Mouse (Mus musculus) liver, adult 2 months (tissue): ENCODE measurements around the gene Cda. TPM values are rescaled to one million over a fixed set of nuclear protein-coding genes. Genes with fewer than 3 reads are reported as not detected.

Source experiments
- DNase-seq: peaks from one replicate; pipeline ENCODE4 v3.0.0-alpha.2; 2011; ENCODE audit warnings: low read depth, low spot score; ENCODE audit errors: extremely low read depth
- H3K27ac ChIP-seq: fragments of 200-500 bp; replicated peaks from 2 replicates; pipeline ENCODE4 v1.5.1; 2012; ENCODE audit warnings: low read depth, mild to moderate bottlenecking, control low read depth, inconsistent platforms, low read length; ENCODE audit not compliant: insufficient read depth
- H3K27me3 ChIP-seq: fragments of 200-500 bp; 2 replicates; pipeline ENCODE4 v1.6.1; 2012; ENCODE audit warnings: mild to moderate bottlenecking, moderate library complexity, low read length, inconsistent platforms; ENCODE audit not compliant: control insufficient read depth, insufficient read depth
- H3K36me3 ChIP-seq: fragments of 200-500 bp; 2 replicates; pipeline ENCODE4 v1.6.1; 2012; ENCODE audit warnings: low read length, inconsistent platforms; ENCODE audit not compliant: control insufficient read depth, insufficient read depth
- H3K4me1 ChIP-seq: fragments of 200-500 bp; 2 replicates; pipeline ENCODE4 v1.6.1; 2011; ENCODE audit warnings: low read length; ENCODE audit not compliant: control insufficient read depth, insufficient read depth
- H3K4me3 ChIP-seq: fragments of 200-500 bp; 2 replicates; pipeline ENCODE4 v1.5.1; 2011; ENCODE audit warnings: low read depth, mild to moderate bottlenecking, control low read depth, low read length, moderate library complexity; ENCODE audit not compliant: insufficient read depth
- H3K79me2 ChIP-seq: fragments of 200-500 bp; 2 replicates; pipeline ENCODE4 v1.6.1; 2012; ENCODE audit warnings: inconsistent platforms, mild to moderate bottlenecking, low read length, moderate library complexity; ENCODE audit not compliant: control insufficient read depth, insufficient read depth
- H3K9ac ChIP-seq: fragments of 200-500 bp; 2 replicates; pipeline ENCODE4 v1.6.1; 2012; ENCODE audit warnings: low read depth, mild to moderate bottlenecking, control low read depth, inconsistent platforms, low read length
- CTCF ChIP-seq: fragments of 200-500 bp; IDR thresholded peaks from 2 replicates; pipeline ENCODE4 v1.5.1; 2011; ENCODE audit warnings: low read depth, low read length, control low read depth
- POLR2A ChIP-seq: fragments of 200-500 bp; IDR thresholded peaks from 2 replicates; pipeline ENCODE4 v1.6.1; 2011; ENCODE audit warnings: low read length, control low read depth; ENCODE audit not compliant: insufficient read depth; ENCODE audit errors: extremely low read depth
- WGBS: fragments of 180-500 bp; shearing (Covaris S2); methylation state at CpG from one replicate; pipeline ENCODE4 v1.1.7; 2018; 5-methylcytosine and 5-hydroxymethylcytosine counted together
- polyA plus RNA-seq: library from polyadenylated mRNA; depleted of rRNA; stranded (reverse); fragments of >200 nt; gene quantifications from 2 replicates; pipeline ENCODE4 v1.2.3, GENCODE M21; 2012
- total RNA-seq: library from RNA; depleted of rRNA; stranded (reverse); fragments of >200 nt; gene quantifications from 2 replicates; pipeline ENCODE4 v1.2.3, GENCODE M21; 2014

Cda gene
- total and polyA plus RNA-seq, 2 experiments: 4.5 to 34.1 TPM

GRCm38 (mm10) chr4:138356141-138356540 is 11.7 kb downstream of the Cda start:
- TF ChIP-seq CTCF (no peak), POLR2A (no peak)
- 81% methylated on average over 8 of the region's 8 CpGs for WGBS

GRCm38 (mm10) chr4:138355496-138355895 is 12.3 kb downstream of the Cda start:
- H3K4me3 ChIP-seq: no peak overlapping the region
- 49% methylated on average over 2 of the region's 2 CpGs for WGBS
- no peaks in the 10 kb centered on the region for H3K27me3 ChIP-seq
- no peaks in the 10 kb centered on the region for H3K36me3 ChIP-seq
- TF ChIP-seq CTCF (no peak), POLR2A (no peak)
- H3K4me1 ChIP-seq: peaks cover 2% of the 10 kb centered on the region; the same call in 1 of the 2 replicates
- H3K9ac ChIP-seq: no peak overlapping the region
- no peak overlapping the region for H3K27ac ChIP-seq
- peaks cover 4% of the 10 kb centered on the region; the same call in 1 of the 2 replicates for H3K79me2 ChIP-seq
- no peak for DNase-seq

More at GRCm38 (mm10) chr4:138356141-138356540, 11.7 kb downstream of the Cda start:
- H3K4me3 ChIP-seq: no peak overlapping the region
- H3K79me2 ChIP-seq: peaks cover 4% of the 10 kb centered on the region; the same call in 1 of the 2 replicates
- no peak for DNase-seq
- H3K9ac ChIP-seq: no peak overlapping the region
- no peaks in the 10 kb centered on the region for H3K27me3 ChIP-seq
- no peak overlapping the region for H3K27ac ChIP-seq
- peaks cover 2% of the 10 kb centered on the region; the same call in 1 of the 2 replicates for H3K4me1 ChIP-seq
- no peaks in the 10 kb centered on the region for H3K36me3 ChIP-seq

- Histone ChIP-seq H3K4me1 (peaks cover 6% of the 10 kb centered on the region; the same call in 1 of the 2 replicates), H3K27me3 (no peaks in the 10 kb centered on the region), H3K9ac (no peak overlapping the region), H3K4me3 (no peak overlapping the region), H3K36me3 (0 out of 2 replicates have a peak, but pooled peaks cover 2% of the 10 kb centered on the region), H3K27ac (no peak overlapping the region), H3K79me2 (no peaks in the 10 kb centered on the region)
- TF ChIP-seq CTCF (0 out of 2 replicates have a peak, but pooled peaks have one; percentile 3), POLR2A (no peak)
- no peak for DNase-seq
- WGBS: 72% methylated on average over 10 of the region's 10 CpGs
Measured at GRCm38 (mm10) chr4:138353438-138354171, 14.2 kb downstream of the Cda start.

GRCm38 (mm10) chr4:138352692-138353091 is 15.1 kb downstream of the Cda start:
- TF ChIP-seq POLR2A: no peak
- no peak for TF ChIP-seq CTCF
- Histone ChIP-seq H3K27me3 (no peaks in the 10 kb centered on the region), H3K4me3 (no peak overlapping the region), H3K9ac (no peak overlapping the region), H3K27ac (no peak overlapping the region), H3K4me1 (peaks cover 13% of the 10 kb centered on the region), H3K36me3 (0 out of 2 replicates have a peak, but pooled peaks cover 2% of the 10 kb centered on the region), H3K79me2 (no peaks in the 10 kb centered on the region)
- DNase-seq: no peak
- WGBS: 94% methylated on average over 6 of the region's 6 CpGs

GRCm38 (mm10) chr4:138351821-138352220 is 16.0 kb downstream of the Cda start:
- Histone ChIP-seq H3K27ac (no peak overlapping the region), H3K27me3 (no peaks in the 10 kb centered on the region), H3K4me1 (peaks cover 18% of the 10 kb centered on the region), H3K9ac (no peak overlapping the region), H3K4me3 (no peak overlapping the region), H3K36me3 (0 out of 2 replicates have a peak, but pooled peaks cover 2% of the 10 kb centered on the region), H3K79me2 (no peaks in the 10 kb centered on the region)
- TF ChIP-seq CTCF (no peak), POLR2A (no peak)
- 96% methylated on average over 5 of the region's 5 CpGs for WGBS
- no peak for DNase-seq

GRCm38 (mm10) chr4:138348716-138349115 is 19.1 kb downstream of the Cda start:
- Histone ChIP-seq H3K4me1 (peaks cover 19% of the 10 kb centered on the region), H3K79me2 (no peaks in the 10 kb centered on the region), H3K9ac (peak overlapping the region; percentile 25; the same call in 1 of the 2 replicates), H3K4me3 (no peak overlapping the region), H3K27ac (peak overlapping the region; percentile 86), H3K36me3 (peaks cover 5% of the 10 kb centered on the region; the same call in 1 of the 2 replicates), H3K27me3 (no peaks in the 10 kb centered on the region)
- peak; percentile 99 for DNase-seq
- 29% methylated on average over 7 of the region's 7 CpGs for WGBS
- TF ChIP-seq POLR2A (no peak), CTCF (no peak)
